Mouse (Mus musculus): ENCODE measurements around the gene Cela1.

The Cela1 gene

DNA sequence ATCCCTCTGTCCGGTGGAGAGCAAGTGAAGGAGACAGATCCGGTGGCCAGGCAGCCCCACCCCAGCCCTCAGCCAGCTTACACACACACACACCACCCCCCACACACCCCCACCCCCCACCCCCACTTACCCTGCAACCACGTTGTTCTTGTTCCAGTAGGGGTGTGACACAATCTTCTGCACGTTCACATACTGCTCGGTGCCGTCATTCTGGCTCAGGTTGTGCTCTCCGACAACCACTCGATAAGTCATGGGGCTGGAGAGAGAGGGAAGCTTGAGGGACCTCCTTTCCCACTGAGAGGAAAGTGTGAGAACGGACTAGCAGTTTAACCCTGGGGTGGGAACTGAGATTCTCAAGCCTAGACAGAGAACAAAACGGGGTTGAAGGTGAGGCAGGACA lies 3.3 kb downstream of the Cela1 start:
- POLR2A ChIA-PET: interaction anchor here in 3 of 4 experiments (0.7 to 1.5 kb wide), 7 partner anchors 10 to 71 kb away, joined by 3 to 7 read pairs (median 4); no protein-coding TSS in a partner anchor
- CTCF ChIA-PET: interaction anchor here in 3 of 4 experiments (0.5 to 2.5 kb wide), 3 partner anchors 40 to 227 kb away, joined by 3 to 17 read pairs (median 3); no protein-coding TSS in a partner anchor

DNA sequence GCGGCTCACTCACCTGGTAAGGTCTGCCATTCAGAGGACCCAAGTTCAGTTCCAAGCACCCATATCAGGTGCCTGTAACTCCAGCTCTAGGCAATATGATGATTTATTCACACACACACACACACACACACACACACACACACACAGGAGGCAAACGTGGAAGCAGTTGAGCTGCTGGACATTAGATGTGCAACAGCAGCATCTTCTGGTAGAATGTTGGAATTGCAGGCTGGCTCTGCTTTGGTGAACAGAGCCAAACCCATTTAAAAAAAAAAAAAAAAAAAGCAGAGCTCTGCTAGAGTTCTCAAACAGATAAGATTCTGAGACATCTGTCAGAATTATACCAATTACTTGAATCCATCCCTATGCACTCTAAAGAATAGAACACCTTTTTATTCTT lies 4.7 kb downstream of the Cela1 start:
- CTCF ChIA-PET: interaction anchor here (0.5 to 2.9 kb wide), 177 partner anchors 8 to 1721 kb away, joined by 3 to 27 read pairs (median 4); partner anchors contain the start of genes Dazap2 (in 3 of the 4), Bin2 (in 2 of the 4), Smagp (in 2 of the 4) and Dip2b (in 1 of the 4)

DNA sequence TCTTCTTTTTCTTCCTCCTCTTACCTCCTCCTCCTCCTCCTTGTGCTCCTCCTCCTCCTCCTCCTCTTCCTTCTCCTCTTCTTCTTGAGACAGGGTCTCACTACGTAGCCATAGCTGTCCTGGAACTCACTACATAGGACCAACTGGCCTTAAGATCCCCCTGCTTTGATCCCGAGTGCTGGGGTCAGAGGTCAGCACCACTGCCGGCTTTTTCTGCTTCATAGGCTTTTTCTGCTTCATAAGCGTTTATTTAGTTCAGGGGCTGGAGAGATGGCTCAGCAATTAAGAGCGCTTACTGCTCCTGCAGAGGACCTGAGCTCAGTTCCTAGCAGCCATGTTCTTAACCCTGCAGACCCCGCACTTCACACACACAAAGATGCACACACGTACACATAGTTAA lies 6.0 kb downstream of the Cela1 start:
- CTCF ChIA-PET: interaction anchor here in 3 of 4 experiments (0.6 to 2.9 kb wide), 8 partner anchors 13 to 361 kb away, joined by 3 to 19 read pairs (median 9); partner anchors contain the start of genes Bin2 (in 1 of the 3), Dazap2 (in 1 of the 3) and Smagp (in 1 of the 3)
- POLR2A ChIA-PET: interaction anchor here in 2 of 4 experiments (1.1 to 1.8 kb wide), 6 partner anchors 8 to 250 kb away, joined by 3 to 9 read pairs (median 4); no protein-coding TSS in a partner anchor

More for the DNA sequence above, 4.7 kb downstream of the Cela1 start:
- POLR2A ChIA-PET: interaction anchor here (0.5 to 1.8 kb wide), 40 partner anchors 8 to 456 kb away, joined by 3 to 16 read pairs (median 4); partner anchors contain the start of genes Atf1 (in 1 of the 4), Dazap2 (in 1 of the 4) and Pou6f1 (in 1 of the 4)

GRCm38 (mm10) chr15:100680381-100680780 lies 7.3 kb downstream of the Cela1 start:
- ChIA-PET CTCF (interaction anchor here in 3 of 4 experiments (0.6 to 1.0 kb wide), 4 partner anchors 185 to 1912 kb away, joined by 3 to 4 read pairs (median 3); no protein-coding TSS in a partner anchor), POLR2A (interaction anchor here in 3 of 4 experiments (0.6 to 1.7 kb wide), 4 partner anchors 12 to 305 kb away, joined by 3 to 8 read pairs (median 4); no protein-coding TSS in a partner anchor)

- ChIA-PET POLR2A (interaction anchor here (0.6 to 2.1 kb wide), 5 partner anchors 11 to 197 kb away, joined by 3 to 7 read pairs (median 3); no protein-coding TSS in a partner anchor), CTCF (interaction anchor here (0.6 to 1.4 kb wide), 9 partner anchors 15 to 1682 kb away, joined by 3 to 6 read pairs (median 3); no protein-coding TSS in a partner anchor)
Measured at GRCm38 (mm10) chr15:100679005-100679404, 8.7 kb downstream of the Cela1 start.

- CTCF ChIA-PET: interaction anchor here in 3 of 4 experiments (0.7 to 1.4 kb wide), 5 partner anchors 66 to 213 kb away, joined by 3 to 4 read pairs (median 3); no protein-coding TSS in a partner anchor
- POLR2A ChIA-PET: interaction anchor here in 3 of 4 experiments (0.6 to 2.1 kb wide), 4 partner anchors 12 to 197 kb away, joined by 3 to 7 read pairs (median 4); no protein-coding TSS in a partner anchor
Measured at GRCm38 (mm10) chr15:100678581-100678980, 9.1 kb downstream of the Cela1 start.

DNA sequence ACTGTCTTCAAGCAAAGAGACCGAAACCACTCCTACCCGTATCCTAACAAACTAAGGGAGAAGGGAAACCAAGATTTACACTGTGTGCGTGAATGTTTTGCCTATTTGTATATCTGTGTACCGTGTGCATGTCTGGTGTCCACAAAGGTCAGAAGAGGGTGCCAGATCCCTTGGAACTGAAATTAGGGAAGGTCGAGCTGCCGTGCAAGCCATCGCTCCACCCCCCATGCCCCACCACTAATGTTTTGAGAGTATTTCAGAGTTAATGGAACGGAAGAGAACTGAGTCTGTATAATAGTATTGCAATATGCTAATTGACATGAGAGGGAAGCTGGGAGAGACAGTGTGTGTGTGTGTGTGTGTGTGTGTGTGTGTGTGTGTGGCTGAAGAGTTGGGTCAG lies 10.0 kb downstream of the Cela1 start:
- ChIA-PET CTCF (interaction anchor here in 2 of 4 experiments (1.1 to 1.6 kb wide), 2 partner anchors 65 to 220 kb away, joined by 4 to 6 read pairs; no protein-coding TSS in a partner anchor), POLR2A (interaction anchor here in 1 of 4 experiments (2.0 kb wide), 1 partner anchor 11 kb away, joined by 5 read pairs; no protein-coding TSS in a partner anchor)

DNA sequence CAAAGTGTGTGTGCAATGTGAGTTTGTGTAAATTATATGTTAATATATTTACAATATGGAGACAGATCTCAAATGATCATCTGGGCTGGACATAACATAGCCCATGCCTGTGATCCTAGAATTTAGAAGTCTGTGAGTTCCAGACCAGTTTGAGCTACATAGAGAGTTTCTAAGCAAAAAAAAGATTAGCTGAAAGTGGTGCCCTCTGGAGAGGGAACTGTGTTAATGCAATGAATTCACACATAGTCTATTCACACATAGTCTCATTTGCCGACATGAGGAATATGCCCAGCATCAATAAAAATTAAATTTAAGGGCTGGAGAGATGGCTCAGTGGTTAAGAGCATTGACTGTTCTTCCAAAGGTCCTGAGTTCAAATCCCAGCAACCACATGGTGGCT lies 11.2 kb downstream of the Cela1 start:
- CTCF ChIA-PET: interaction anchor here (0.5 to 1.6 kb wide), 23 partner anchors 9 to 640 kb away, joined by 3 to 7 read pairs (median 4); partner anchors contain the start of genes Cela1 (in 1 of the 4) and Dazap2 (in 1 of the 4)
- POLR2A ChIA-PET: interaction anchor here in 2 of 4 experiments (1.0 to 2.0 kb wide), 3 partner anchors 11 to 39 kb away, joined by 3 to 5 read pairs (median 4); partner anchors contain the start of gene Smagp (in 1 of the 2)

DNA sequence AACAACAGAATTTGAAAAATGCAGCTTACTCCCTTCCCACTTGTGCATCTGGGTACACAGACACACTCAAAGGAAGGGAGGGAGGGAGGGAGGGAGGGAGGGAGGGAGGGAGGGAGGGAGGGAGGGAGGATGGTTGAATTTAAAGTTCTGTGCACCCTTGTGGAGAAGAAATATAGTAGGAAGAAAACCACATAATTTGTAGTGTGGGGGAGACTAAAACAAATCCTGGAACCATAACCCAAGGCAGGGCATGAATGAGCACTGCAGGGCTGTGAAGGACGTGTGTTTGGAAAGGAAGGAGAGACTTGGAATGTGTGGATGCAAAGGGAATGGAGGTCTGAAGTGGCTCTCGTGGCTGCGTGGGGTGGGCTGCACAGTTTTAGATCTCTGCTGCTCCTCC lies 12.2 kb downstream of the Cela1 start:
- ChIA-PET POLR2A (interaction anchor here in 3 of 4 experiments (0.5 to 2.9 kb wide), 11 partner anchors 8 to 224 kb away, joined by 3 to 10 read pairs (median 4); partner anchors contain the start of genes Csrnp2 (in 1 of the 3) and Smagp (in 1 of the 3)), CTCF (interaction anchor here in 3 of 4 experiments (0.6 to 2.2 kb wide), 7 partner anchors 8 to 744 kb away, joined by 3 to 17 read pairs (median 4); no protein-coding TSS in a partner anchor)

DNA sequence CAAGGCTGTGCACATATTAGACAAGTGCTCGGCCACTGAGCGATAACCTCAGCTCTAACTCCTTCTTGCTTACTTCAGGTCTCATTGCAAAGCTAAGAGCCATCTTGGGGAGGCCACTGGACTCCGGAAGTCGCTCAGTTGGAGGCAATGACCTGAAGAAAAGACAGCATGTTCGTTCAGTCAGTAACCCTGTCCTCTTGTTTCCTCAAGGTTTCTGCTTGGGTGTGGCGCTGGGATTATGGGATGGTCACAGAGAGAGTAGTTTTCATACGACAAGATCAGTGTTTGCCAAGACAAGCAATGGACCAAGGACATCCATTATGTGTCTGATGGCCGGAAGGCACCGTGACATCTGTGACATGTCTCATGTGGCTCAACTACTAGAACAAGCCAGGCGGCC lies 13.2 kb downstream of the Cela1 start:
- ChIA-PET CTCF (interaction anchor here in 3 of 4 experiments (0.6 to 2.2 kb wide), 8 partner anchors 9 to 557 kb away, joined by 3 to 17 read pairs (median 5); no protein-coding TSS in a partner anchor), POLR2A (interaction anchor here in 2 of 4 experiments (0.6 to 2.9 kb wide), 10 partner anchors 9 to 223 kb away, joined by 3 to 10 read pairs (median 4); partner anchors contain the start of genes Csrnp2 (in 1 of the 2) and Smagp (in 1 of the 2))

- CTCF ChIA-PET: interaction anchor here (0.6 to 2.2 kb wide), 7 partner anchors 9 to 1574 kb away, joined by 3 to 17 read pairs (median 3); partner anchors contain the start of gene Pou6f1 (in 1 of the 4)
- POLR2A ChIA-PET: interaction anchor here in 3 of 4 experiments (0.5 to 2.9 kb wide), 13 partner anchors 9 to 427 kb away, joined by 3 to 10 read pairs (median 4); partner anchors contain the start of genes Dazap2 (in 1 of the 3) and Smagp (in 1 of the 3)
Measured at GRCm38 (mm10) chr15:100673585-100674391, 13.9 kb downstream of the Cela1 start.

- POLR2A ChIA-PET: no interaction called here
- CTCF ChIA-PET: no interaction called here
Measured at GRCm38 (mm10) chr15:100670833-100671232, 16.9 kb downstream of the Cela1 start.

DNA sequence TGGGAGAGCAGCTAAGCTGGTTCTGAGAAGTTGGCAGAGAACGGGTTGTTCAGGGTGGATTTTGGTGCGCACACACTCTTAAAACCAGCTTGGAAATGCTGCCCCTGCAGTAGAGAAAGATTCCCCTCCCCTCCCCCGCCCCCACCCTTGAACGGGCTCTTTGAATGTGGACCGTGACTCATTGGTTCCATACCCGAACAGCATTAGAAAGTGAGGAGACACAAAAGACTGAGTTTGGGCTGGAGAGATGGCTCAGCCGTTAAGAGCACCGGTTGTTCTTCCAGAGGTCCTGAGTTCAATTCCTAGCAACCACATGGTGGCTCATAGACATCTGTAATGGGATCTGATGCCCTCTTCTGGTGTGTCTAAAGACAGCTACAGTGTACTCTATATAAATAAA lies 17.7 kb downstream of the Cela1 start:
- CTCF ChIA-PET: interaction anchor here in 2 of 4 experiments (0.6 to 2.6 kb wide), 3 partner anchors 13 to 292 kb away, joined by 3 to 15 read pairs (median 8); partner anchors contain the start of gene Dazap2 (in 1 of the 2)
- POLR2A ChIA-PET: interaction anchor here in 1 of 4 experiments (0.8 to 2.1 kb wide), 3 partner anchors 9 to 35 kb away, joined by 3 to 5 read pairs (median 3); no protein-coding TSS in a partner anchor

DNA sequence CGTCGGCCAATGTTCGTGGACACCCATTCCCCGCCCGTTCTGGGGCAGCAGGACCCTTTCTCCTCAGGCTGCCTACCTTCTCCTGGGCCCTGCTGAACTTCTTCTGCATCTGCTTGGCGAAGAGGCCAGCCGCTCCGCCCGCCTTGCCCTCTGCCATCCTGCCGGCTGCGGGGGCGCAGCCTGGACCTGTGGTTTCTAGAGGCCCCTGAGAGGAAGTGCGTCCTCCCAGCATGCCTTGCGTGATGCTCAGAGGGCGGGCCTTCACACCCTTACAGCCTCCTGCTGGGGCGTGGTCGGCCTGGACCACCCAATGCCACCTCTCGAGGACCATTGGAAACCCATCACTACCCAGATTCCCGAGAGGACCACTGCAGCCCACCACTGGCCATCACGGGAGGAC lies 18.4 kb downstream of the Cela1 start, which contains the start of gene Bin2:
Gene Bin2, minus strand, starts transcription at position 217 of the 400 bp plus-strand sequence.
- POLR2A ChIA-PET: interaction anchor here in 2 of 4 experiments (0.9 to 4.9 kb wide), 9 partner anchors 8 to 176 kb away, joined by 3 to 17 read pairs (median 4); partner anchors contain the start of gene Dazap2 (in 1 of the 2)
- CTCF ChIA-PET: interaction anchor here in 3 of 4 experiments (0.5 to 2.6 kb wide), 7 partner anchors 11 to 201 kb away, joined by 3 to 15 read pairs (median 3); partner anchors contain the start of gene Dazap2 (in 1 of the 3)

GRCm38 (mm10) chr15:100667871-100668545 lies 19.7 kb downstream of the Cela1 start:
- POLR2A ChIA-PET: interaction anchor here in 2 of 4 experiments (0.7 to 4.9 kb wide), 12 partner anchors 8 to 175 kb away, joined by 3 to 26 read pairs (median 4); partner anchors contain the start of genes Dazap2 (in 1 of the 2) and Smagp (in 1 of the 2)
- CTCF ChIA-PET: interaction anchor here (0.6 to 2.6 kb wide), 9 partner anchors 9 to 240 kb away, joined by 3 to 19 read pairs (median 3); partner anchors contain the start of gene Dazap2 (in 1 of the 4)

- ChIA-PET POLR2A (interaction anchor here in 3 of 4 experiments (0.6 to 4.9 kb wide), 9 partner anchors 10 to 89 kb away, joined by 3 to 26 read pairs (median 5); partner anchors contain the start of genes Dazap2 (in 1 of the 3) and Smagp (in 1 of the 3)), CTCF (interaction anchor here in 2 of 4 experiments (1.2 to 2.6 kb wide), 2 partner anchors 9 to 16 kb away, joined by 3 to 19 read pairs; no protein-coding TSS in a partner anchor)
Measured at GRCm38 (mm10) chr15:100667420-100667819, 20.3 kb downstream of the Cela1 start.

Measured in embryonic stem cell, embryonic (primary cell).